Mouse (Mus musculus) liver, adult 2 months (tissue): Measurements from ENCODE around the gene Krtap3-3.

Experiments
- CTCF ChIP-seq: fragments of 200-500 bp; IDR thresholded peaks from 2 replicates; pipeline ENCODE4 v1.5.1; 2011; ENCODE audit warnings: low read depth, low read length, control low read depth
- POLR2A ChIP-seq: fragments of 200-500 bp; IDR thresholded peaks from 2 replicates; pipeline ENCODE4 v1.6.1; 2011; ENCODE audit warnings: low read length, control low read depth; ENCODE audit not compliant: insufficient read depth; ENCODE audit errors: extremely low read depth

DNA sequence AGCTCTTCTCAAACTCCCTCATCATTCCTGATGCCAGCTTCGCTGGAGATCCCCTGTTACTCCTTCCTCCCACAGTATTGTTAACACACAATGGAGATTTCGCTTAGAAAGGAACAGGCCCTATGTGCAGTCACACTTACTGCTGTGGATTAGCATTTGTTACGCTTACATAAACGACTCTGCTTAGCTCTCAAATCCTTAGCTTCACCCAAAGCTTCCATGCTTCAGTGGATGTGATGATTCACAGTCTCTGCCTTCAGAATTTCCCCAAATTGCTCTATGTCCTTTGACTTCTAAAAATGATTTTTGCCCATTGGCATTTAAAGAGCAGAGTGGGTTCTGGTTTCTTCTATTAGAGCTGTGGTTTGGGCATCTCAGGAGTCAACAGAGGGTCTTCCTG is 22.5 kb upstream of the Krtap3-3 start:
- no peak for TF ChIP-seq CTCF
- TF ChIP-seq POLR2A, result no peak
